Mouse (Mus musculus) megakaryocyte, embryonic 14.5 days (primary cell): ENCODE results near the gene Pxn.

Source experiments
- FLI1 ChIP-seq: IDR thresholded peaks from 2 replicates; pipeline ENCODE4 v1.6.1; 2012; ENCODE audit warnings: low read length, inconsistent platforms, mixed read lengths
- GATA1 ChIP-seq: IDR thresholded peaks from 3 replicates; pipeline ENCODE4 v1.6.1; 2012; ENCODE audit warnings: mixed read lengths, low read length, inconsistent platforms, borderline replicate concordance

GRCm38 (mm10) chr5:115558182-115558794 lies 51.8 kb downstream of the Pxn start:
- TF ChIP-seq GATA1 (no peak), FLI1 (no peak)
